Mouse (Mus musculus): Measurements from ENCODE around the gene Dnajb6. TPM values are rescaled to one million over a fixed set of nuclear protein-coding genes. Genes with fewer than 3 reads are reported as not detected.
"Not testable (repeated sequence)": the region's sequence is repeated elsewhere in the genome, so short reads cannot be mapped to it uniquely, and the experiment has no call there.

Dnajb6 gene
- polyA plus RNA-seq, 1 experiment from 2014 or later, result 226 TPM

- not testable (repeated sequence) for H3K4me3 ChIP-seq (ENCODE audit: low read depth, low read length); H3K36me3 ChIP-seq (ENCODE audit: control insufficient read depth, insufficient read depth, low read length); H3K27me3 ChIP-seq (ENCODE audit: control insufficient read depth, insufficient read depth, low read length); H3K4me1 ChIP-seq (replicated peaks; ENCODE audit: control insufficient read depth, insufficient read depth, low read length); H3K27ac ChIP-seq (ENCODE audit: low read depth, low read length); ATAC-seq (replicated peaks; ENCODE audit: low FRiP score); DNase-seq (ENCODE audit: low spot score); H3K4me2 ChIP-seq (ENCODE audit: low read depth, low read length, severe bottlenecking); H3K9me3 ChIP-seq (ENCODE audit: control insufficient read depth, low read length); H3K9ac ChIP-seq (ENCODE audit: low read length)
- WGBS, result 70% methylated on average over 7 of the region's 7 CpGs
Measured at GRCm38 (mm10) chr5:29811377-29811921, 76.0 kb downstream of the Dnajb6 start.

GRCm38 (mm10) chr5:29816523-29817242 is 81.2 kb downstream of the Dnajb6 start:
- Histone ChIP-seq H3K27me3 (ENCODE audit: control insufficient read depth, insufficient read depth, low read length) (no peaks in the 10 kb centered on the region), H3K9ac (ENCODE audit: low read length) (no peak overlapping the region), H3K9me3 (ENCODE audit: control insufficient read depth, low read length) (no peaks in the 10 kb centered on the region), H3K27ac (ENCODE audit: low read depth, low read length) (no peak overlapping the region), H3K4me3 (ENCODE audit: low read depth, low read length) (no peak overlapping the region), H3K36me3 (ENCODE audit: control insufficient read depth, insufficient read depth, low read length) (no peaks in the 10 kb centered on the region), H3K4me2 (ENCODE audit: low read depth, low read length, severe bottlenecking) (no peak overlapping the region), H3K4me1 (replicated peaks; ENCODE audit: control insufficient read depth, insufficient read depth, low read length) (no peaks in the 10 kb centered on the region)
- 97% methylated on average over 5 of the region's 5 CpGs for WGBS
- no peak for DNase-seq (ENCODE audit: low spot score)
- no peak for ATAC-seq (replicated peaks; ENCODE audit: low FRiP score)

GRCm38 (mm10) chr5:29817400-29817799 is 81.9 kb downstream of the Dnajb6 start:
- Histone ChIP-seq H3K9ac (ENCODE audit: low read length) (no peak overlapping the region), H3K9me3 (ENCODE audit: control insufficient read depth, low read length) (no peaks in the 10 kb centered on the region), H3K4me2 (ENCODE audit: low read depth, low read length, severe bottlenecking) (no peak overlapping the region), H3K27me3 (ENCODE audit: control insufficient read depth, insufficient read depth, low read length) (no peaks in the 10 kb centered on the region), H3K4me1 (replicated peaks; ENCODE audit: control insufficient read depth, insufficient read depth, low read length) (no peaks in the 10 kb centered on the region), H3K4me3 (ENCODE audit: low read depth, low read length) (no peak overlapping the region), H3K36me3 (ENCODE audit: control insufficient read depth, insufficient read depth, low read length) (no peaks in the 10 kb centered on the region), H3K27ac (ENCODE audit: low read depth, low read length) (no peak overlapping the region)
- 93% methylated on average over 5 of the region's 5 CpGs for WGBS
- ATAC-seq (replicated peaks; ENCODE audit: low FRiP score) (no peak), DNase-seq (ENCODE audit: low spot score) (no peak)

DNA sequence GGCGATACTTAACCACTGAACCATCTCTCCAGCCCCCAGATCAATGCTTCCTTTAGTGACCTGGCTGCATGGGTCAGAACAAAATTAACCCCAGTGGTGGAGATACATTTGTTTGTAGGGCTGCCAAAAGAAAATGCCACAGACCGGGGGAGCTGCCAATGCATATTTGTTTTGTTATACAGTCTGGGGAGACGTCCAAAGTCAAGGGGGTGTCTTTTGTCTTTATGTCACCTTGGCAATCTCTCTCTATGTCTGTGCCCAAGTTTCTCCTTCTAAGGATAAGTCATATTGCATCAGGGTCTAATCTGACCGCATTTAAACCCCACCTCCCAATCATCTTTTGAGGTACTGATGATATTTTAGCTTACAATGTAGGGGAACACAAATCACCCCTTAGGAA is 82.8 kb downstream of the Dnajb6 start:
- Histone ChIP-seq H3K9ac (ENCODE audit: low read length) (no peak overlapping the region), H3K9me3 (ENCODE audit: control insufficient read depth, low read length) (no peaks in the 10 kb centered on the region), H3K27ac (ENCODE audit: low read depth, low read length) (no peak overlapping the region), H3K4me1 (replicated peaks; ENCODE audit: control insufficient read depth, insufficient read depth, low read length) (no peaks in the 10 kb centered on the region), H3K4me3 (ENCODE audit: low read depth, low read length) (no peak overlapping the region), H3K4me2 (ENCODE audit: low read depth, low read length, severe bottlenecking) (no peak overlapping the region), H3K36me3 (ENCODE audit: control insufficient read depth, insufficient read depth, low read length) (no peaks in the 10 kb centered on the region), H3K27me3 (ENCODE audit: control insufficient read depth, insufficient read depth, low read length) (no peaks in the 10 kb centered on the region)
- no peak for DNase-seq (ENCODE audit: low spot score)
- ATAC-seq (replicated peaks; ENCODE audit: low FRiP score), result no peak
- 93% methylated on average over 4 of the region's 4 CpGs for WGBS

GRCm38 (mm10) chr5:29824796-29825195 is 89.3 kb downstream of the Dnajb6 start:
- H3K4me2 ChIP-seq (ENCODE audit: low read depth, low read length, severe bottlenecking), result no peak overlapping the region
- H3K9ac ChIP-seq (ENCODE audit: low read length), result no peak overlapping the region
- H3K27ac ChIP-seq (ENCODE audit: low read depth, low read length), result no peak overlapping the region
- ATAC-seq (replicated peaks; ENCODE audit: low FRiP score) (no peak), DNase-seq (ENCODE audit: low spot score) (no peak)
- no peaks in the 10 kb centered on the region for H3K36me3 ChIP-seq (ENCODE audit: control insufficient read depth, insufficient read depth, low read length)
- no peaks in the 10 kb centered on the region for H3K27me3 ChIP-seq (ENCODE audit: control insufficient read depth, insufficient read depth, low read length)
- H3K4me3 ChIP-seq (ENCODE audit: low read depth, low read length), result no peak overlapping the region
- 48% methylated on average over 3 of the region's 3 CpGs for WGBS
- no peaks in the 10 kb centered on the region for H3K9me3 ChIP-seq (ENCODE audit: control insufficient read depth, low read length)
- H3K4me1 ChIP-seq (replicated peaks; ENCODE audit: control insufficient read depth, insufficient read depth, low read length), result no peaks in the 10 kb centered on the region

GRCm38 (mm10) chr5:29826780-29827179 is 91.3 kb downstream of the Dnajb6 start:
- H3K4me1 ChIP-seq (replicated peaks; ENCODE audit: control insufficient read depth, insufficient read depth, low read length), result no peaks in the 10 kb centered on the region
- H3K27ac ChIP-seq (ENCODE audit: low read depth, low read length), result no peak overlapping the region
- no peaks in the 10 kb centered on the region for H3K9me3 ChIP-seq (ENCODE audit: control insufficient read depth, low read length)
- H3K9ac ChIP-seq (ENCODE audit: low read length), result no peak overlapping the region
- no peak overlapping the region for H3K4me3 ChIP-seq (ENCODE audit: low read depth, low read length)
- WGBS, result 79% methylated on average over 4 of the region's 4 CpGs
- no peaks in the 10 kb centered on the region for H3K27me3 ChIP-seq (ENCODE audit: control insufficient read depth, insufficient read depth, low read length)
- H3K36me3 ChIP-seq (ENCODE audit: control insufficient read depth, insufficient read depth, low read length), result no peaks in the 10 kb centered on the region
- DNase-seq (ENCODE audit: low spot score), result no peak
- H3K4me2 ChIP-seq (ENCODE audit: low read depth, low read length, severe bottlenecking), result no peak overlapping the region
- ATAC-seq (replicated peaks; ENCODE audit: low FRiP score), result no peak

- no peak overlapping the region for H3K27ac ChIP-seq (ENCODE audit: low read depth, low read length)
- DNase-seq (ENCODE audit: low spot score) (no peak), ATAC-seq (replicated peaks; ENCODE audit: low FRiP score) (no peak)
- H3K36me3 ChIP-seq (ENCODE audit: control insufficient read depth, insufficient read depth, low read length), result no peaks in the 10 kb centered on the region
- H3K4me2 ChIP-seq (ENCODE audit: low read depth, low read length, severe bottlenecking), result no peak overlapping the region
- H3K9ac ChIP-seq (ENCODE audit: low read length), result no peak overlapping the region
- no peaks in the 10 kb centered on the region for H3K4me1 ChIP-seq (replicated peaks; ENCODE audit: control insufficient read depth, insufficient read depth, low read length)
- no peaks in the 10 kb centered on the region for H3K27me3 ChIP-seq (ENCODE audit: control insufficient read depth, insufficient read depth, low read length)
- no peak overlapping the region for H3K4me3 ChIP-seq (ENCODE audit: low read depth, low read length)
- H3K9me3 ChIP-seq (ENCODE audit: control insufficient read depth, low read length), result no peaks in the 10 kb centered on the region
- 82% methylated on average over 3 of the region's 3 CpGs for WGBS
Measured at GRCm38 (mm10) chr5:29842444-29843166, 107.1 kb downstream of the Dnajb6 start.

- no peak overlapping the region for H3K4me2 ChIP-seq (ENCODE audit: low read depth, low read length, severe bottlenecking)
- H3K36me3 ChIP-seq (ENCODE audit: control insufficient read depth, insufficient read depth, low read length), result no peaks in the 10 kb centered on the region
- no peaks in the 10 kb centered on the region for H3K9me3 ChIP-seq (ENCODE audit: control insufficient read depth, low read length)
- H3K4me3 ChIP-seq (ENCODE audit: low read depth, low read length), result no peak overlapping the region
- ATAC-seq (replicated peaks; ENCODE audit: low FRiP score) (no peak), DNase-seq (ENCODE audit: low spot score) (no peak)
- H3K9ac ChIP-seq (ENCODE audit: low read length), result no peak overlapping the region
- no peaks in the 10 kb centered on the region for H3K4me1 ChIP-seq (replicated peaks; ENCODE audit: control insufficient read depth, insufficient read depth, low read length)
- no peaks in the 10 kb centered on the region for H3K27me3 ChIP-seq (ENCODE audit: control insufficient read depth, insufficient read depth, low read length)
- WGBS, result 83% methylated on average over 3 of the region's 3 CpGs
- no peak overlapping the region for H3K27ac ChIP-seq (ENCODE audit: low read depth, low read length)
Measured at GRCm38 (mm10) chr5:29845038-29845437, 109.5 kb downstream of the Dnajb6 start.
